Mouse (Mus musculus): ENCODE measurements at regions not wholly inside any gene's neighbourhood (a gene's known extent, or its start where the extent isn't known, plus 50 kb on each side); places are given as distances from the start of the nearest gene placed in this dataset.

DNA sequence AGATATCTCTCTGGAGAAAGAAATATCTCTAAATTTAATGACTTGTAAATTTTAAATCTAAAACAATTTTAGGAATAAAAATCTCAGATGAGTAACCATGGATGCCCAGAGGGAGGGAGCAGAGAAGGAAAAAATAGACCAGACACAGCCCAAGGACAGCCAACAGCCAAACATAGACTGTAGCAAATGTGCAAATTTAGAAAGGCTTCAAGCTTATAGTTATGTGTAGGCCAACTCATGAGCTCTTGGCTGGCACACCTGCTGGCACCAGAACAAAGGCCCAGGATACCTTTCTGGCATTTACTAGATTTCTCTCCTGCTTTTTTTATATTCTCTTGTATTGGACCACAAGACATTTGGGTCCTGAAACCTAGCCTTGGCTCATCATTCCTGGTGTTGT lies 90.3 kb upstream of the Armc3 start:
- TF ChIP-seq MAX (IDR thresholded peaks at IDR 0.05; ENCODE audit: low read depth) (no peak), POLR2A (IDR thresholded peaks at IDR 0.05; ENCODE audit: insufficient read length, low read depth) (no peak), CEBPB (IDR thresholded peaks at IDR 0.05; ENCODE audit: insufficient read depth, poor library complexity, severe bottlenecking) (no peak), USF1 (IDR thresholded peaks at IDR 0.05; ENCODE audit: low read depth) (no peak), REST (IDR thresholded peaks at IDR 0.05; ENCODE audit: insufficient read depth, insufficient read length) (no peak), MYOG (IDR thresholded peaks at IDR 0.05; ENCODE audit: control insufficient read depth in 1 of 3, insufficient read depth in 1 of 3, insufficient read length in 2 of 3, low read depth in 2 of 3) (no peak), TCF12 (IDR thresholded peaks at IDR 0.05; ENCODE audit: insufficient read depth, poor library complexity, severe bottlenecking) (no peak), POLR2AphosphoS2 (IDR thresholded peaks at IDR 0.05; ENCODE audit: insufficient read length, low read depth) (no peak)
